Mouse (Mus musculus) lung, postnatal 0 days (tissue): ENCODE data around the gene Sult1b1. TPM values are rescaled to one million over a fixed set of nuclear protein-coding genes. Genes with fewer than 3 reads are reported as not detected.
"Not testable (repeated sequence)": the region's sequence is repeated elsewhere in the genome, so short reads cannot be mapped to it uniquely, and the experiment has no call there.

Source experiments
- ATAC-seq: fragments of 200-750 bp; cut with Nextera tagmentation; 2 replicates; pipeline ENCODE4 v1.8.0; 2017; ENCODE audit warnings: moderate library complexity
- DNase-seq: peaks from one replicate; pipeline ENCODE4 v3.0.0-alpha.2; 2016; ENCODE audit warnings: low spot score
- H3K27ac ChIP-seq: fragments of 300-500 bp; sonication (generic); 2 replicates; pipeline ENCODE4 v1.5.1; 2014; ENCODE audit warnings: antibody characterized with exemption, mild to moderate bottlenecking, low read length, mixed read lengths
- H3K27me3 ChIP-seq: fragments of 300-500 bp; sonication (generic); replicated peaks from 2 replicates; pipeline ENCODE4 v1.6.1; 2014; ENCODE audit warnings: low read length, mixed read lengths; ENCODE audit not compliant: insufficient read depth
- H3K36me3 ChIP-seq: fragments of 300-500 bp; sonication (generic); 2 replicates; pipeline ENCODE4 v1.6.1; 2014; ENCODE audit warnings: low read length, mixed read lengths; ENCODE audit not compliant: insufficient read depth
- H3K4me1 ChIP-seq: fragments of 300-500 bp; sonication (generic); 2 replicates; pipeline ENCODE4 v1.6.1; 2014; ENCODE audit warnings: antibody characterized with exemption, low read depth, low read length, mixed read lengths; ENCODE audit not compliant: insufficient read depth
- H3K4me2 ChIP-seq: fragments of 300-500 bp; sonication (generic); replicated peaks from 2 replicates; pipeline ENCODE4 v1.6.1; 2014; ENCODE audit warnings: low read depth, mild to moderate bottlenecking, low read length, moderate library complexity, mixed read lengths
- H3K4me3 ChIP-seq: fragments of 300-500 bp; sonication (generic); 2 replicates; pipeline ENCODE4 v1.5.1; 2014; ENCODE audit warnings: low read depth, low read length
- H3K9ac ChIP-seq: fragments of 300-500 bp; sonication (generic); replicated peaks from 2 replicates; pipeline ENCODE4 v1.6.1; 2014; ENCODE audit warnings: low read depth, mild to moderate bottlenecking
- H3K9me3 ChIP-seq: fragments of 300-500 bp; sonication (generic); 2 replicates; pipeline ENCODE4 v1.6.1; 2016; ENCODE audit warnings: low read length, mixed read lengths
- CTCF ChIP-seq: IDR thresholded peaks from 2 replicates; pipeline ENCODE4 v1.5.1; 2016; ENCODE audit warnings: antibody characterized with exemption, mild to moderate bottlenecking
- EP300 ChIP-seq: IDR thresholded peaks from 2 replicates; pipeline ENCODE4 v1.6.1; 2016; ENCODE audit warnings: antibody characterized with exemption, mild to moderate bottlenecking, control low read depth
- WGBS: fragments of 180-500 bp; shearing (Covaris S2); extraction: QIAGEN DNeasy Blood & Tissue Kit; methylation state at CpG from one replicate; pipeline ENCODE4 v1.1.7; 2014; 5-methylcytosine and 5-hydroxymethylcytosine counted together
- polyA plus RNA-seq: library from polyadenylated mRNA; unstranded; fragments of >200 nt; fragmentation: Nextera tagmentation; extraction: Ambion mirVana; gene quantifications from 2 replicates; pipeline ENCODE4 v1.2.1, GENCODE M21; 2015

Gene Sult1b1
- polyA plus RNA-seq, 1 experiment from 2014 or later: not detected

DNA sequence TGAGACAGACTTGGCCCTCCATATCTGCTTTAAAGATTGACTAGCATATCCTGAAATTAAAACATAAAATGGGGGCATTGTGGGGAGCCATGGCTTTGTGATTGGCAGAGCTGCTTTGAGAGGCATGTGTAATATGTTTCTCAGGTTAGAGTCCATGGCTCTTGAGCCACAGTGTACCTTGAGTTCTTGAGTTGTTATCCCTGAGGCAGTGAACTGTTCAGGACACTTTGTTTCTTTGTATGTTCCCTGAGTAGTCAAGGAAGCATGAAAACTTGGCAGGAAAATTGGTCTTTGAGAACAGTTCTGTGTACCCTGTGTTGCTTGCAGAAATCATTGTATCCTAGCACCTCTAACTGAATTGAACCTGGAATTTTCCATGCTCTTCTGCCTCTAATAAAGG lies 25.0 kb upstream of the Sult1b1 start:
- DNase-seq (peak; percentile 4), ATAC-seq (no peak)
- no peak overlapping the region for H3K9ac ChIP-seq
- no peak overlapping the region for H3K27ac ChIP-seq
- H3K9me3 ChIP-seq: no peaks in the 10 kb centered on the region
- no peak overlapping the region for H3K4me3 ChIP-seq
- H3K4me1 ChIP-seq: no peaks in the 10 kb centered on the region
- TF ChIP-seq EP300 (no peak), CTCF (no peak)
- no peaks in the 10 kb centered on the region for H3K36me3 ChIP-seq
- no peak overlapping the region for H3K4me2 ChIP-seq
- H3K27me3 ChIP-seq: no peaks in the 10 kb centered on the region

DNA sequence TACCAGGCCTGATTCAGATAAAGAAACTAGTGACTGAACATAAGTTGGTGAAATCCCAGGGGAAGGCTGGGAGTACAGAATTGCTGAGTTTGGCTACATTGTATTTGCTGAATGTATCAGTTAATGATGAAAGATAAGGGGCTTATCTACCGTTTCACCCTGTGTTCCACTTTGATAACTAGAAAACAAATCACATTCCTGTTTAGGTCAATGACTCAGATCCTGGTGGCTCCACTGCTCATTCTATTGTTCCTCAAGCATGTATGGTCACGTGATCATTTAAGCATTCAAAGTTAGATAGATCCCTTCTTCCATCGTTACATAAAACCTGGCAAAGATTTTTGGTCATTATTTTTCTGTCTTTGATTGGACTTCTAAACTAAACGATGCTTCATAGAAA lies 24.5 kb upstream of the Sult1b1 start:
- TF ChIP-seq EP300: no peak
- TF ChIP-seq CTCF: no peak
- no peak overlapping the region for H3K27ac ChIP-seq
- H3K9ac ChIP-seq: no peak overlapping the region
- H3K4me3 ChIP-seq: no peak overlapping the region
- no peak for DNase-seq
- 57% methylated on average over 4 of the region's 4 CpGs for WGBS
- no peaks in the 10 kb centered on the region for H3K9me3 ChIP-seq
- H3K4me1 ChIP-seq: no peaks in the 10 kb centered on the region
- no peak for ATAC-seq
- H3K4me2 ChIP-seq: no peak overlapping the region
- no peaks in the 10 kb centered on the region for H3K36me3 ChIP-seq
- H3K27me3 ChIP-seq: no peaks in the 10 kb centered on the region

DNA sequence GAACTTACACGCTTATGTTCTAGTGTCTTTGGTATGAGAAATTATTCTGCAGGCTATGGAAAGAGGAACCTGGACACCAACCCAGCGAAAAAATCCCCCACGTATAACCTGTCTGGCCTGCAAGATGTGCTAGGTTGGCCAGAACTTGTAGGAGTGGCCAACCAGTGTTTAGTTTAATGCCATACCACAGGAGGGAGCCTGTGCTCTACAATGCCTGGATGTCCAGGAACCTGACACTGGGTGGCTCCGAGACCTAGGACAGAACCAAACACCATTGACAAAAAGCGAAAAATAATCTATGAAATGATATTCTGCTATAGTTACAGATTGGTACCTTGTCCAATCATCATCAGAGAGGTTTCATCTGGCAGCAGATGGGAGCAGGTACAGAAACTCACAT lies 22.1 kb upstream of the Sult1b1 start:
- no peak overlapping the region for H3K9ac ChIP-seq
- no peaks in the 10 kb centered on the region for H3K4me1 ChIP-seq
- no peaks in the 10 kb centered on the region for H3K9me3 ChIP-seq
- no peak overlapping the region for H3K4me3 ChIP-seq
- H3K36me3 ChIP-seq: no peaks in the 10 kb centered on the region
- ATAC-seq (no peak), DNase-seq (no peak)
- H3K27ac ChIP-seq: no peak overlapping the region
- 66% methylated on average over 5 of the region's 5 CpGs for WGBS
- H3K4me2 ChIP-seq: no peak overlapping the region
- no peaks in the 10 kb centered on the region for H3K27me3 ChIP-seq
- no peak for TF ChIP-seq EP300
- no peak for TF ChIP-seq CTCF

DNA sequence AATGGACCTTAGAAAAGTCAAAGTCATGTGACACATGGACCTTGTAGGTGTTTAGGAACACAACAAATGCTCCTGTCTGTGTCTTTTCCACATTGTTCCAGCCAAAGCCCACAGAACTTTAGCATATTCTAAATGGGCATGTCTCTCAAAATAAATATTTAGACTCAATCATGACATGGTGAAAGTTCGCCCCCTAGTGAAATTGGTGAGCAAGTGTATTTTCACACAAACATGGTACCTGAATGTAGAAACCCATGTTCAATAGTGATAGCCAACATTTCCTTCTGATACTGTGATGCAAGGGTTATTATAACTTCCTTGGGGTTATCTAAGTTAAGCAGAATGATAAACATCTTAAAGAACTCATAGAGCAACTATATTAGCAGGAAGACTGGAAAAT lies 12.9 kb upstream of the Sult1b1 start:
- H3K4me3 ChIP-seq: no peak overlapping the region
- H3K36me3 ChIP-seq: no peaks in the 10 kb centered on the region
- WGBS: 18% methylated on average over 1 of the region's 1 CpGs
- DNase-seq (no peak), ATAC-seq (no peak)
- H3K27me3 ChIP-seq: no peaks in the 10 kb centered on the region
- H3K4me2 ChIP-seq: no peak overlapping the region
- H3K4me1 ChIP-seq: no peaks in the 10 kb centered on the region
- no peak overlapping the region for H3K27ac ChIP-seq
- TF ChIP-seq CTCF (no peak), EP300 (no peak)
- no peaks in the 10 kb centered on the region for H3K9me3 ChIP-seq
- H3K9ac ChIP-seq: no peak overlapping the region

DNA sequence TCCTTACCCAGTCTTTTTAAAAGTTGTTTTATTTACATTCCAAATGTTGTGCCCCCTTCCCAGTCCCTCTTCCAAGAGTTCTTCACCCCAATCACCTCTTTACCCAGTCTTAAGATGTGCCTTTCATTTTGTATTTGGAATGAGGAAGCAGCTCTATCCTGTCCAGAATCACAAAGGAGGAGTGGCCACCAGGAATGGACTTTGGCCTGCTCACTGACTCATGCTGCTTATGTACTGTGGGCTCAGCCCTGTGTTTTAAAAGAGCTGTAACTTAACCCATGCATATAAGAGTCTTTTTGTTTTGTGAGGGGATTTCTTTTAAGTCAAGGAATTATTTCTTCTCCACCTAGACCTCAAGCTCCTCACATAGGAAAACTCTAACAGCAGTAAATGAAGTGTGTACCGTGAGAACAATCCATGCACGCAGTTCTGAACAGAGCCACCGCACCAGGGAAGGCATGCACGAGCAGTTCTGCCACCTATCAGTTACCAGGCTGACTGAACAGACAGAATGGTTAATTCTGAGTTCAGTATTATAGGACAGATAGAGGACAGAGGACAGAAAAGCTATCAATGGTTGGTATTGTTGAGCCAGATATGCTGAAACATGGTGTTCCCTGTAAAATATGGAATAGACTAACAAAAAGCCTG lies 1.9 kb downstream of the Sult1b1 start:
- Histone ChIP-seq H3K9me3 (no peaks in the 10 kb centered on the region), H3K36me3 (no peaks in the 10 kb centered on the region), H3K4me1 (no peaks in the 10 kb centered on the region), H3K4me2 (no peak overlapping the region), H3K9ac (no peak overlapping the region), H3K4me3 (no peak overlapping the region), H3K27me3 (no peaks in the 10 kb centered on the region), H3K27ac (no peak overlapping the region)
- DNase-seq (no peak), ATAC-seq (no peak)
- WGBS: 76% methylated on average over 4 of the region's 4 CpGs
- TF ChIP-seq CTCF (no peak), EP300 (no peak)

DNA sequence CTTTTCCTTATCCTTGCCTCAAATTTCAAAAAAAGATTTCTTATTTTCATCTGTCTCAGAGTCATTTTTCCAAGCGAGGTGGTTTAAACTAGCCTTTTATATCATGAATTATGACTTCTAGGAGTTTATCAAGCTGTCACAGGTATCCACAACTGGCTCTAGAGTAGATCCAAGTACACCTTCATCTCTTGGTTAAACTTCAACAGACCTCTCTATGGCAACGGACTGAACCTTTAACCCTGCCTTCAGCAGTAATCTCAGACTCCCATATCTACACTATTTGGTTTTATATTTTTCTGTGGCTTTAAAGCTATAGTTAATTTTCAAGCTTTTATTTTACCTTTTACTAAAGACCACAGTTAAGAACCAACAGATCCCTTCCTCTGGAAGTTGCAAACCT lies 5.7 kb downstream of the Sult1b1 start:
- H3K9ac ChIP-seq: no peak overlapping the region
- H3K4me1 ChIP-seq: no peaks in the 10 kb centered on the region
- H3K9me3 ChIP-seq: no peaks in the 10 kb centered on the region
- H3K27me3 ChIP-seq: no peaks in the 10 kb centered on the region
- no peak overlapping the region for H3K4me2 ChIP-seq
- no peaks in the 10 kb centered on the region for H3K36me3 ChIP-seq
- ATAC-seq (no peak), DNase-seq (no peak)
- 42% methylated on average over 2 of the region's 2 CpGs for WGBS
- H3K4me3 ChIP-seq: no peak overlapping the region
- TF ChIP-seq EP300: no peak
- TF ChIP-seq CTCF: no peak
- H3K27ac ChIP-seq: no peak overlapping the region

DNA sequence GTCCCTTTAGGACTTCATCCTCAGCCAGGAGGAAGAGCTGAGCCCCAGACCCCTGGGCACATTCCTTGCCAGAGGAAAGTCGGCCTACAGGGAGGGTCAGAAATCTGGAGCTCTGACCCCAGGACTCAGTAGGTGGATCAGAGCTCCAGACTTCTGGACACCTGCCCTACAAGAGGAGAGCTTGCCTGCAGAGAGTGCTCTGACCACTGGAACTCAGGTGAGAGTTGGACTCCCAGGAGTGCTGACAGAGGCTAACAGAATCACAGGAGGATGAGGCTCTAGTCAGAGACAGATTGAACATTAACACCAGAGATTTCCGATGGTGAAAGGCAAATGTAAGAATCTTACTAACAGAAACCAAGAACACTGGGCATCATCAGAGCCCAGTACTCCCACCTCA lies 14.4 kb downstream of the Sult1b1 start:
- H3K36me3 ChIP-seq, H3K4me1 ChIP-seq, H3K4me3 ChIP-seq, H3K9me3 ChIP-seq, ATAC-seq, H3K4me2 ChIP-seq, DNase-seq, H3K27me3 ChIP-seq, H3K9ac ChIP-seq, H3K27ac ChIP-seq: not testable (repeated sequence)
- WGBS: 82% methylated on average over 2 of the region's 2 CpGs
